Mouse (Mus musculus): Measurements from ENCODE around the gene Amy2a1. TPM values are rescaled to one million over a fixed set of nuclear protein-coding genes. Genes with fewer than 3 reads are reported as not detected.
"Not testable (repeated sequence)": the region's sequence is repeated elsewhere in the genome, so short reads cannot be mapped to it uniquely, and the experiment has no call there.

The Amy2a1 gene
- total RNA-seq (2021), result not detected

DNA sequence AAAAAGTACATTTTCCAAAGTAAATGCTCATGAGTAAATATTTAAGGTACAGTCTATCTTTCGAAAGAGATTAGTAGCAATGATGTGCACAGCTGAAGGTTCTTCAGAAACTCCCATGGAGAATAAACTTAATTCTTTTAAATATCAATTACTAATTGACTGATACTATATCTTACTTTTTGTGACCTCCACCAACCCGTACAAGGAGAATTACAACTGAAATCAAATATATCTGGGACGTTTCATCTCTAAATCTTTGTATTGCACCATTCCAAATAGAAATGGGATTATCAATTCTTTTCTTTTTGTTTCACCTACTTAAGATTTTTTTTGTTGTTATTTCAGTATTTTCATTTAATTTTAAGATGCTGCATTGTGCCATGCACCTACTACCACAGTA, at the start of gene Amy2a1:
Gene Amy2a1, minus strand, starts transcription at position 101 of the 400 bp plus-strand sequence.
- not testable (repeated sequence) for DNase-seq

DNA sequence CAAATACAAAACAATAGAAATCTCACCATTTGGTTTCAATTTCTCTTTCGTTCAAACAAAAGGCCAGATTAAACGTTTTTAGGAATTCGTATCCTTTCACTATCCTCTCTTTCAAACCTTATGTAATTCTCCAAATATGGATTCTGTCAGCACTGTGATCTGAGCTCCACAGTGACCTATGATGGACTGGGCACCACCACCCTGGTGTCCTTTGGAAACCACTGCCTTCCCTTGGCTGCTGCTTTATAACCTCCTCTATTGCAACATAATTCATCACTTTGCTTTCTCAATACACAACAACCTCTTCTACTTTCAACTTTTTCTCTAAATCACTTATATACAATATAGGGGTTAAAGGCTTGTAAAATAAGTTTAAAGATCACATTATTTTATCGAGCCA, 42.4 kb upstream of the Amy2a1 start:
- DNase-seq, result no peak

DNA sequence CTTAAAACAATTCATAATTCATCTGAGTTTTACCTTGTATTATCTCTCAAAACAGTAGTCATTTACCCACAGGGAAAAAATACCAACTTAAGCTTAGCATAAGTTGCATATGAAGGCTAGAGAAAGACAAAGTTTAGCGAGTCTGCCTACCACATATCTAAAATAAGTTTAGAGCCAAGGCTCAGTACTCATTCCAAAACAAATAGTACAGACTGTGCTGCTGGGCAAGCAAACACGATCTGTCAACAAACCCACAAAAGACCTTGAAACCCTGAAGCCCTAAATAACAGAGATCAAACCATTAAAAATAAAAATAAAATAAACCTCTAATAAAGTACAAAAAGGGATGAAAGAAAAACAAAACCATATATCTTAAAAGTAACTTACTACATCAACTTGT, 41.9 kb upstream of the Amy2a1 start:
- no peak for DNase-seq

GRCm38 (mm10) chr3:113572158-113572557, 39.9 kb upstream of the Amy2a1 start:
- no peak for DNase-seq

DNA sequence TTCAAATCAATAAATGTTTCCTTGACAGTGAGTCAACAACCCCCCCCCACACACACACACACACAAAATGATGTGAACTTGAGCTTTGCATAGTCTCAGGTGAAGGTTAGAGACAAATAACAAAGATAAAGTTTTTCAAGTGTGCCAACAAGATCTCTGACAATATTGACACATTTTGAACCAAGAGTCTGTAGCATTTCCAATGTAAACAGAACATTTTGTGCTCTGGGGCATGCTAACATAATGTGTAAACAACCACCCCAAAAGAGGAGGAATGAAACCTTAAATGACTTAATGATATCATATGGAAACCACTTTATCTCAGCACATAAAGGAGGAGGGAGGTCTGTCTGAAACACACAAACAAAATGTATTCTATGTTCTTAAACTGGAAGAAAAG, 7.5 kb upstream of the Amy2a1 start:
- no peak for DNase-seq

Other genes starting within 250 kb of the Amy2a1 start
- not detected for gene Amy2a4, start 241.0 kb downstream of the Amy2a1 start, total RNA-seq (2021)
- gene Amy2a3, start 208.4 kb downstream of the Amy2a1 start, total RNA-seq (2021), result not detected
- gene Amy2a2, start 175.8 kb downstream of the Amy2a1 start, total RNA-seq (2021), result not detected
- under 1 TPM; 0.59 to 0.69 TPM for gene Amy1, start 74.3 kb upstream of the Amy2a1 start, total RNA-seq (2021)
- gene Rnpc3, start 97.7 kb upstream of the Amy2a1 start, total RNA-seq (2021), result 10 to 100 TPM; 17.1 to 19.2 TPM